Mouse (Mus musculus): ENCODE measurements around the gene Plin2.
"Not testable (repeated sequence)": the region's sequence is repeated elsewhere in the genome, so short reads cannot be mapped to it uniquely, and the experiment has no call there.

Gene Plin2

DNA sequence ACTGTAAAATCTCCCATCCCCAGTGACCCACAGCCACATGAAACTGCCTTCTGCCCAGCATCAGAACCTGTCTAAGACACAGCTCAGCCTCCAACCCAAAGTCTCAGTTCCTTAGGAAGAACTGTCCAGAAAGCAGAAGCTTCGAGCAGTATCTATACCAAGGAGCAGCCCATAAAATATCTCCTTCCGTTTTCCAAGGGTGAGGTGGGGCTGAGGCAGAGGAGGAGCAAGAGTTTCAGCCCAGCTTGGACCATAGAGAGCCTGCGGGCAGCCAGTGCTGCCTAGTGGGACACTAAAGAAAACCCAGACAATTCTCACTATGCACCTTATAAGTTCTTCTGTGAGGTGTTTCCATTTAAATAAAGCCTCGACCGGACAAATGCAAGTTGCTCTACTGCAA, 37.3 kb downstream of the Plin2 start:
- in situ Hi-C loops (cut with MboI, MseI): not testable (repeated sequence)

DNA sequence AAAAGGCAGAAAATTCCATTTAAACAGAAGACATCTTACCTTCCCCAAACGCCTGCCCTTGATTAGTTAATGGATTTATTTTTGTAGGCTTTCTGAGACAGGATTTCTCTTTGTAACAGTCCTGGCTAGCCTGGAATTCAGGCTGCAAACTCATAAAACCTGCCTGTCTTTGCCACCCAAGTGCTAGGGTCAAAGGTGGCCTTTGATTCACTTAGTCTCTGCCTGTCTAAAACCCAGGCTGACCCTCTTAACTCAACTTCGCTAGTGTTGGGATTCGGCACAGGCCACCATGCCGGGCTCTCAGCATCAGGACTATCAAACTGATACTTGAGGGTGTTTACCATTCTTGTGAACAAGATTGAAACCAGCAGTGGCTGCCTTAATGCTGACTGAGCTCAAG, 38.0 kb downstream of the Plin2 start:
- in situ Hi-C loops (cut with MboI, MseI): no loop called here

DNA sequence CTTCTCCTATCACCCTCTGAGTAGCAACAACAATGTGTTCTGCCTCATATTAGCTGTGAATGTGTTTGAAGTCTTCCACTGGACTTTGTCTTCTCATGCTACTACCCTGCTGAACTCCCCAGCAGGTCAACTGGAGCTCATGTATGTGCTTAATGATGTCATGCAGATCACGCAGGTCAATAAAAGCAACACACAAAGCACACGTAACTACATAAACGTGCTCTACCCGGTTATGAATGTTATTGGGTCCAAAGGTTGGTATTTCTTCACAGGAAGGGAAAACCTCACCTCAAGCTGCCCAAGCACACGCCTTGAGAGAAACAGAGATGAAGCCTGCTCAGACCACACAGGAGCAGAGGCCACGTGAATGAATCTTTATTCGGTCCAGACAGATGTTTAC, 43.4 kb downstream of the Plin2 start:
- in situ Hi-C loops (cut with MboI, MseI): loop anchor here (5.0 kb wide), 2 partner anchors 36 to 71 kb away; no protein-coding TSS in a partner anchor

DNA sequence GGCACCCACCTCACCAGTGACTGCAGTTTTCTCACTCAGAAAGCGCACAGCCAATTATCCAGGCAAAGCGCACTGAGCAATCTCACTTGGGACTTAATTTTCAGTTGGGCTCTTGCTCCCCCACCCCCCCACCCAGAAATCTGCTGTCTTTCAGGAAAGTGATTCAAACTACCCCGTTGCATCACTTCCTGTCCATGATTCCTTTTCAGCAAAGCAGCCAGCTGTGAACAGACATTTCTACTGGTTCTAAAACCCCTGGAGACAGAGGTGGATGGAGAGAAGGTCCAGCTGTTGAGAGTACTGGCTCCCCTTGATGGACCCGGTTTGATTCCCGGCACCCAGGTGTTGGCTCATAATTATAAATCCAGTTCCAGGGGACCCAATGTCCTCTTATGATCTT, 44.4 kb downstream of the Plin2 start:
- in situ Hi-C loops (cut with MboI, MseI): loop anchor here (5.0 kb wide), 2 partner anchors 37 to 72 kb away; no protein-coding TSS in a partner anchor

DNA sequence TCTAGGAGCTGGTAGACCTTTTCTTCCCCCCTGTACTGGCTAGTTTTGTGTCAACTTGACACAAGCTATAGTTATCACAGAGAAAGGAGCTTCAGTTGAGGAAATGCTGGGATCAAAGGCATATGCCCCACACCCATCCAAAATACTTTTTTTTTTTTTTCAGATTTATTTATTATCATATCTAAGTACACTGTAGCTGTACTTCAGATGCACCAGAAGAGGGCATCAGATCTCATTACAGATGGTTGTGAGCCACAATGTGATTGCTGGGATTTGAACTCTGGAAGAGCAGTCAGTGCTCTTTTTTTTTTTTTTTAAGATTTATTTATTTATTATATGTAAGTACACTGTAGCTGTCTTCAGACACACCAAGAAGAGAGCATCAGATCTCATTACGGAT, 47.3 kb downstream of the Plin2 start:
- in situ Hi-C loops (cut with MboI, MseI): not testable (repeated sequence)

DNA sequence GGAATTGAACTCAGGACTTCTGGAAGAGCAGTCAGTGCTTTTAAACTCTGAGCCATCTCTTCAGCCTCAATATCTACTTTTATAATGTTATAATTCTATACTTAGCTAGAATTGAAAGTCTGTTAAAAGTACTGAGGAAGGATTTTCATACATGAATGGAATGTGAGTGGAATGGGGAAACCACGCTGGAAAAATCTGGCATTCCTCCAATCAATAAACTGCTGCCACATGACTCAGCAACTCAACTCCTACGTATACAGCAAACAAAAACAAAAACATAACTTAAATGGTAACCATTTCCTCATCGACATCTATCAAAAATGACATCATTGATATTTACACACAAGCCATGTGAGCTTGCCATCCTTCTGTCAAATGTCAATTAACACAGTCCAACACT, 47.7 kb downstream of the Plin2 start:
- in situ Hi-C loops (cut with MboI, MseI): no loop called here

DNA sequence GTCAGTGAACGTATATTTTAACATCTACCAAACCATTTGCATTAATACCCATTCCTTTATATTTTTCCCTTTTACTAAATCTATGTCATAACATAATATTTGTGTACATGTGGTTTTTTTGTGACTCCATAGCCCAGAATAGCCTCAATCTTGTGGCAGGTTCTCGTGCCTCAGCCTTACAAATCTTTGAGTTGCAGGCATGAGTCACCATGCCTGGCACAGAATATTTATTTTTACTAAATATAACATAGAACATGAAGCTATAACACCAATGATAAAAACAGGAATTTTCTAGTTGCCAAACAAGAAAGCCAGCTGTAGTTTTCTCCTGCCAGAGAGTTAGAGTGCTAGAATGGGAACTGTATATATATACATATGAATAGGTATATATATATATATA, 49.4 kb downstream of the Plin2 start:
- in situ Hi-C loops (cut with MboI, MseI): no loop called here

DNA sequence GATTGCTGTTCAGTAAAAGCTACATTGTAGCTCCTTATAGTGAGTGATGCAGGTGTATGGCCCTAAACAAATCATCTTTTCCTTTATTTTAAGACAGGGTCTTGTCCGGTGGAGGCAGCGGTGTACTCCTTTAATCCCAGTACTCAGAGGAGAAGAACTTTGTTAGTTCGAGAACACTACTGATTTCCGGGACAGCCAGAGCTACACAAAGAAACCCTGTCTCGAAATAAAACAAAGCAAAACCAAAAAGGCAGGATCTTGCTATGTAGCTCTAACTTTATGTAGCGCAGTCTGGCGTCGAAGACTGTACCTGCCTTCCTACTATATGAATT, 57.6 kb downstream of the Plin2 start:
- in situ Hi-C loops (cut with MboI, MseI): loop anchor here (5.0 kb wide), 1 partner anchor 35 kb away; the partner anchor contains the start of gene Rraga

DNA sequence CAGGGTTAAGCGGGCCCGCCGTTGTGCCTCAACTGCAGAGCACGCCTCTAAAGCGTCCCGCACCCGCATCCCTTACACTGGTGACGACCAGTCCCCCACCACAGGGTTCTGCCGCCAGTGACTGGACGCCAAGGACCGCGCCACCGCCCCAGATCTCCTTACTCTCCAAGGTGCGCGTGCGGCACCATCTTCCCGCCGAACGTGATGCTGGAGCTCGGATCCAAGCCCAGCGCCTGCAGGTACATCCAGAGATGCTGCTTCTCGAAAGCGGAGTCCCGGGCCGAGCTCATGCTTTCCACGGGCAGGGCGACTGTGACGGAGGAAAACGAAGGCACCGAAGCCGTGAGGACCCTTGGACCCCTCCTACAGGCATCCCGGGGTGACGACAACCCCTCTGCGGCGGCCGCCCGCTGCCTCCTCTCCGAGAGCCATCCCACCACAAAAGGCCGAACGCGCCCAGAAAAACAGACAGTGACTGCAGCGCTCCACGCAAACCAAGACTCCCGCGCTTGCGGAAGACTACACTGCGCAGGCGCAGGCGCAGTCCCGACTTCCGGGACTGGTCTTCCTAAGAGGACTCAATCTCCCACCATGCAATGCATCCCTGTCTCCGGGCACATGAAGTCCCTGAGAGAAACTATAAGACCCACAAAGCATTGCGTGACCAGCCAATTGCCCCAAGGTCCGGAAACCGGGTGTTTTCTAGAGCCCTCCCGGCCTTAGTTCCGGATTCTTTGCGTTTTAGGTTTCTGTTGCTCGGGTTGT, 58.2 kb downstream of the Plin2 start, which contains the start of gene Haus6:
TSS of gene Haus6 (minus strand) at position 532 of the 765 bp plus-strand sequence.
- in situ Hi-C loops (cut with MboI, MseI): loop anchor here (5.0 kb wide), 1 partner anchor 34 kb away; the partner anchor contains the start of gene Rraga
